Mouse (Mus musculus) MEL-GATA-1-ER (cell line): ENCODE data around the gene Tnf.
A peak's percentile ranks its signal among the peaks of the same experiment; 100 is the strongest.

ENCODE experiments used
- DNase-seq: peaks from one replicate; pipeline ENCODE4 v3.0.0-alpha.2; 2012; ENCODE audit warnings: low read depth; ENCODE audit errors: extremely low read depth

Gene Tnf

DNA sequence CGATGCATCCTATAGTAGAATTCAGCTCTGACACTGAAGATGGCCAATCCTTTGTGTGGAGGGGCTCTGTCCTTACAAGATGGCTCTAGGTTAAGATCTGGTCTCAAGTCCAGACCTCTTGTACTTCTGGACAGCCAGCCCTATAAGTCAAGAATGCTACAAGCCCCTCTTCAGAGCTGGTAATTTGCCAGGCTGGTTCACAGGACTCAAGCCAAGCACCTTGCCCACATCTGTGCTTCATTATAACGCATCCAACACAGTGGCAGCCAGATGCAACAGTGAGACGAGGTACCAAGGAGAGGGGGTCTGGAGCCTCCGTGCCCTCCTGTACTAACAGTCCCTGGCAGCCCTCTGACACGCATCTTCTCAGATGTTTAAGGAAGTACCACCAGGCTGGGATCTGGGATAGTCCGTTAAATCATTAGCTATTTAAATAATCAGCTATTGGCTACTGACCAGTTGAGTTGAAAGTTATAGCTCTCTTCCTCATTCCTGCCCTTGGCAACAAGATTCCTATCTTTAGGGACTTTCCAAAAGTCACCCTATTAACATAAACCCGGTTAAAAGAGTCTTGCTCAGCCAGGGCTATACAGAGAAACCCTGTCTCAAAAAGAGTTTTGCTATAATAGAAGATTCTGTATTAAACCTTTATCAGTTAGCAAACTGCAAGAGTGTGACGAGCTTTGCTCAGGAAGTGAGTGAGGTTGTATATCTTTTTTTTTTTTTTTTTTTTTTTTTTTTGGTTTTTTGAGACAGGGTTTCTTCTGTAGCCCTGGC, 27.4 kb downstream of the Tnf start:
- DNase-seq: no peak

DNA sequence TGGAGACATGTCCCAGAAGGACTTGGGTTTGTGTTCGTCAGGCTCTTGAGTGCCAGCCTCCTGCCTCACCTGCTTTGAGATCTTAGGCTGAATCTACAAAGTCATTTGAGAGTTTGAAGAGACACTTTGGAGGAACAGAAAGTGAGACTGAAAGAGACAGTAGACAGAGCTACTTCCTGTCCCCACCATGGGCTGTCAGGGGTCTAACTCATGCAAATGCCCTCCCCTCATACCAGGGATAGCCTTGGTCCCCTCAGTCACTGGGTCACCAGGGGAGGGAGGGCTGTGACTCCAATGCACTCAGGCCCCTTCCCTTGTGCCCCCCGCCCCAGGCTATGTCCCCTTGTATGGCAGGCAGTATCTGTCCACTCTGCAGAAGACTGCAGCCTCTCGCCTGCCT, 28.5 kb downstream of the Tnf start:
- DNase-seq: no peak

DNA sequence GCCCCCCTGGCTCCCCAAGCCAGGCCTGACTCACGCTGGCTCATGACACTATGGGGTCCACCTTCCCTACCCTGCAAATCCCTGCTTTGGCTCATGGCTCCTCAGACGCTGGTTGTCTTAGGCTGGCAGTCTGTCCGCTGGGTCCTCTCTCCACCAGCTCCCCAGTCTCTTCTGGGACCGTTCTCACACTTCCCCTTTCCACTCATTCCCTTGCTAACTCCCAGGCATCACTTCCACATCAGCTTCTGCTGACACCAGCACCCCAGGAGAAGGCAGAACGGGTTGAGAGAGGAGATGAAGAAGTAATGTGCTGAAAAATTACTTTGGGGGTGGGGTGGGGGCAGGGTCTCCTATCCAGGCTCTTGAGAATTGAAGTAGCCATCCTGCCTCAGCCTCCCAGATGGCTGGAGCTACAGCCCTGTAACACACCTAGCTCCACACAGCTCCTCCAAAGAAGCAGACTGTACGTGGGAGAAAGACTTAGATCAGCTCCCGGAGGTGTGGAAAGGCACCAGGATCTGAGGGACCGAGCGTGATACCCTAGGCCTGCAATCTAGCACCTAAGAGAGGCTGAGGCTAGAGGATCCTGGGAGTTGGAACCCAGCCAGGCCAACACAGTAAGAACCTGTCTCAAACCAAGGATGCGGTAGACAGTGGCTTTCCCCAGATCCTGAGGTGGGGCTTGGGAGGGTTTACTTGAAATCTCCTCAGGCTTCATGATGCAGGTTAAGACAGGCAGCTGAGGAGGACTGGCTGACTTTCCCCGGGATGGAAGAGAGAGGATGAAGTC, 29.2 kb downstream of the Tnf start:
- no peak for DNase-seq

DNA sequence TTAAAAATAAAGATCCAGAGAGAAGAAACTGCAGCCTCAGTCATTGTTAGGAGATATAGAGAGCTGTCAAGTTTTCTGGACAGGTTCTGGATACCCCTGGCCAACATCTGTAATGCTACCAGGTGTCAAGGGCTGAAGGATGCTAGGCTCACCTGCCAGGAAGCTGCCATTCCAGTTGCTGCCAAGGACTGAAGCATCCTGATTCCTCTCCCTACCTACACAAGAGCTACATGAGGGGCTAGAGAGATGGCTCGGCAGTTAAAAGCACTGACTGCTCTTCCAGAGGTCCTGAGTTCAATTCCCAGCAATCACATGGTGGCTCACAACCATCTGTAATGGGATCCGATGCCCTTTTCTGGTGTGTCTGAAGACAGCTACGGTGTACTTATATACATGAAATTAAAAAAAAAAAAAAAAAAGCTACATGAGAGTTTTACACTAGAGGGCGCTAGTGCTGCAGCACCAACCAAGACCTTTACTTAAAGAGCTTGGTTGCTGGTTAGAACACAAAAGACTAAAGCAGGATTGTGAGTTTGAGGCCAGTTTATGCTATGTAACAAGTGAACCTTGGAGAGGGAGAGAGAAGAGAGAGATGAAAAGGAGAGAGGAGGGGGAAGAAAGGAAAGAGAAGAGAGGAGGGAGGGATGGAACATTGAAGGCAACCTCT, 33.1 kb downstream of the Tnf start:
- peak; percentile 42 for DNase-seq

DNA sequence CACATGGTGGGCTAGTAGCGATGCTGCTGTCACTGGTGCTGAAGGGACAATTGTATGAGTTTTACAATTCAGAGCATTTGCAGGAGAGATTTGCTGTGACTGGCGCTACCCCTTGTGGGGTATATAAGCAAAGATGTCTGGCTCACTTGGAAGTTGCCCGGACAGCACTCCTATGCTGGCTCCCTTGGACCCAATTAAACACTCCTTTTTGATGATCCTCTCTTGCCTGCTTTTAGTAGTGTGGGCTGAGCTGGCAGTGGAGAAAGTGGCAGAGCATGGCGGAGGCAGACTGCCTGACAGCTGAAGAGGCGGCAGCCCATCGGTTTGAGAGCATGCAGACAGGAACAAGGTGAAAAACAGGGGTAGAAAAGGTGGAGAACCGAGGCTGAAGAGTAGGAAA, 34.0 kb downstream of the Tnf start:
- no peak for DNase-seq

DNA sequence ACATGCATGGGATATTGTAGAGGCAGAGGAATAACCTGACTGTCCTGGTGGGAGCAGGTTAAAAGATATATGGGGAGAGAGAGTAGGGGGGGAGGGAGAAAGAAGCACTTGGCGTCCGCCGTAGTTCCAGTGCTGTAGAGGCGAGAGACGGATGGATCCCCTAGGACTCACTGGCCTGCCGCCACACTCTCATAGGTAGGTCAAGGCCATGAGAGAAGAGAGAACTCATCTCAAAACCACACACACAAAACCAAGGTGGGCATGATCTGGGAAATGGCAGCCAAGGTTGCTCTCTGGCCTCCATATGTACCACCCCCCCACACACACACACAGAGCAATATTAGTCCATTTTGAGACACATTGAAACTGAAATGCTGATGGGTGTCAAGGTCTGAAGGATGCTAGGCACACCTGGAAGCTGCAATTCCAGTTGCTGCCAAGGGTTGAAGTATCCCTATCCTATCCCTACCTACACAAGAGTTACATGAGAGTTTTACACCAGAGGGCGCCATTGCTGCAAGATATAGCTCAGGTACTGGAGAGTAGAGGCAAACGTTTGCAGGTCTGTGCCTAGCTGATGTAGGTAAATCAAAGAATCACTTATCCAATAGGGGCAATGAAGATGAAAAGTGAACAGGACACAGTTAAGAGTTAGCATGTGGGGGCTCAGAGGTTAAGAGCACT, 35.3 kb downstream of the Tnf start:
- peak; percentile 47 for DNase-seq

DNA sequence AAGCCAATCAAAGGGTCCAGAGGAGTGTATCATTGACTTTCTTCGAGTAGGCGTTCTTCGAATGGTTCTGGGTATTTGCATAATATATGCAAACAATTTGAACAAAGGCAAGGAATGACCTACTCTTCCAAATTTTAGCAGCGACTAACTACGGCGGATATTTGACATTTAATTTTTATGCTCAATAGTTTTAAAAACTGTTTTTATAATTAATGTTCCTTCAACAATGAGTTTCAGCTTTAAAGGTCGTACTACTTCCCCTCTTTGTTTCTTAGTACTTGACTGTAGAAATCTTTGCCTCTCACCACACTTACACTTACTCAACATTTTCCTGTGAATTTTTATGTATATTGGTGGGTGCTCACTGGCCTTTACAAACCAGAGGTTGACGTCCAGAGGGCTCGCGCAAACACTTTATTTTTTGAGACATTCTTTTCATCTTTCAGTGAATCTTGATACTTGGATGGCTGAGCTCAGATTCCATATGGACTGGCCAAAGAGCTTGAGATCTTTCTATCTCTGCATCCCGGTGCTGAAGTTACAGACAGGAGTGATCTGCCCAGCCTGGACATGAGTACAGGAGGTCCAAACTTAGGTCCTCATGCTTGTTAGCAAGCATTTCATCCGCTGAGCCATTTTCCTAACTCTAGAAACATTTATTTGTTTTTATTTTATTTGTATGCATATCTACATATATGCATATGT, 36.2 kb downstream of the Tnf start:
- DNase-seq: no peak

DNA sequence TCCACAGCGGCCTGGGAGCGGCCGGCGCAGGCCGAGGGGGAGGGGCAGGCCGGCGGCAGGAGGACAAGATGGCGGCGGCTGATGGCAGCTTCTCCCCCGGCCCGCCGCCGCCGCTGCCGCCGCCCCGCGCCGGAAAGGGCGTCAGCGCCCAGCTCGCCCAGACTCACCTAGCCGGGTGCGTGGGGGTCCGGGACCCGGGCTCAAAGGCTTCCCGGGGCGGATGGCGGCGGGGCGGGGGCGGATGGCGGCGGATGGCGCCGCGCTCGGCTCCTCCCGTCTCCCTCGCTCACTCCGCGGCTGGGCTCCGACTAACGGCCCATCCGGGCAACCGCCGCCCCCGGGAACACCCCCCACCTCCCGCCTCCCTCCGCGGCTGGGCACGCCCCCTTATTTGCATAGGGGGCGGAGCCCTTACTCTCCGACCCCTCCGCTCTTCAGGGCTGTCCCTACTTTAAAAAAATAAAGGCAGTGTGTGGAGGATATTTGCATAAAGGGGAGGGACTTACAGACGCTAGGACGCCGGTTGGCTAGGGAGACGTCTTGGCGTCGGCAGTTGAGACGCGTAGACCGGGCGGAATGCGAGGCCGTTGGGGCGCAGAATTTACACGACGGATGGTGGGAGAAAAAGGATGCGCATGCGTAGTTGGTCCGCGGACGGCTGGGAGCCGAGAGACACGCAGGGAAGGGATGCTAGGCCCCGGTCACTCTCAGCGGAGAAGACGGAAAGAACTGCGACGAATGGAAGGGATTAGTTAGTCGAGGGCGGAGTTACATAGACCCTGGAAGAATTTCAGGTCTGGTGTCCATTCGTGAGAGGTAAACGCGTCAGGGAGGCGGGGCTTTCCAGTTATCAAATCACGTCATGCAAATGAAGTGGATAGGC, 37.0 kb downstream of the Tnf start, which contains the start of gene Prrc2a:
TSS of gene Prrc2a (minus strand) at position 330 of the 883 bp plus-strand sequence.
- DNase-seq: peak; percentile 90

DNA sequence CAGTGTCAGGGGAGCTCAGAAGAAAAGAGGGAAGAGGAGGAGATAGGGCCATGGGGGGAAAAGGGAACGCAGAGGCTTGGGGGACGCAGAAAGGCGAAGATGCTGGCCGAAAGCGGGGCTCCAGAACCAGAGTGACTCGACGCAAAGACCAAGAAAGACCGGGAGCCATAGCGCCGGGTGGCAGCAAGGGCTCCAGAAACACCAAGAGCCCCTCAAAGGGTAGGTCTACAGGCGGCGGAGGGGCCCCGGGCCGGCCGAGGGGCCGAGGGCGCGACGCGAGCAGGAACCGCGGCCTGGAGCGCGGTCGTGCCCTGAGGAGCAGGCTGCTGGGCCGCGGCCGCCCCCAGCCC, 37.6 kb downstream of the Tnf start:
- no peak for DNase-seq

DNA sequence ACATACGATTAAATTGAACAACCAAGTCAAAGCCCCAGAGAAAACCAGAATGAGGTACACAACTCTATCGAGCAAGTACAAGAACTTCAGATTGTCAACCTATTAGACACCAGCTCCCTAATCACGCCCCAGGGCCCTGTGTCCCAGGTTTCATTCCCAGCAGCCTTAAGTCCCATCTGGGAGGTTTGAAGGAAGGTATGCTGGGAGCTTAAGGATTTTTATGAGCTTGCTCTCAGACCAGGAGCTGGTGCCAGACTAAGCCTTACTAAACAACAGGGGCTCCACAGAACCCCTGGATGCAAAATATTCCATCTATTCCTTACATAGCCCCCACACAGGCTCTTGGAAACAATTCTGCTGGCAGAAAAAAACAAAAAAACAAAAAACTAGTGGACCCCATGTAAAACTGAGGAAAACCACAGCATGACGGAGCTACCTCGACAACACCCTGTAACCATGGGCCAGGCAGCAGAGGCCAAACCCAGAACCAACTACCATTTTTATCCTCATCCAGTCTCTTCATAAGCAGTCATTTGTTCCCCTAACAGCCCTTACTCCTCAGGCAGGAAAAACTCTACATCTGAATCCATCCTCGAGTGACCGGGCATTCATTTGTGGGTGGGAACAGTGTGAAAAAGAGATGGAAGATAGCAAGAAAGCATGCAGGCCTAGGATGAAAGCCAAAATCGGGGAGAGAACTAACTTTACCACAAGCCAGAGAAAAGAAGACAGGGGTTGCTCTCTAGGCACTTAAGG, 38.3 kb downstream of the Tnf start:
- DNase-seq: no peak

DNA sequence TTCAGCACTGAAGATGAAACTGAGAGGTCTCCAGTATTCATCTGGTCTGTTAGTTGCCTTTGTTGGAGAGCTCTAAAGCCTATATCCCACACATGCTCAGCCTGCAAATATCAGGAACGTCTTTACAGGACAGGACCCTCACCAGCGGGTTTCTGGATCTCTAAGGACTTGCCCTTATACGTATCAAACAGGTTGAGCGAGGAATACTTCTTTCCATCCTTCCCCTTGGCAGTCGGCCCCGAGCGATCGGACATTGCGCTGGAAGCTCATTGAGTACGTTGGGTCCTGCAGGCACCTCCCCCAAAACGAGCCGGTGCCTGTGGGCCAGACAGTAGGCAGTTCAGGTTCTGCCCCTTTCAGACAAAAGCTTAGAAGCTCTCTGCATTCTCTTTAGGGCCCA, 39.1 kb downstream of the Tnf start:
- no peak for DNase-seq

DNA sequence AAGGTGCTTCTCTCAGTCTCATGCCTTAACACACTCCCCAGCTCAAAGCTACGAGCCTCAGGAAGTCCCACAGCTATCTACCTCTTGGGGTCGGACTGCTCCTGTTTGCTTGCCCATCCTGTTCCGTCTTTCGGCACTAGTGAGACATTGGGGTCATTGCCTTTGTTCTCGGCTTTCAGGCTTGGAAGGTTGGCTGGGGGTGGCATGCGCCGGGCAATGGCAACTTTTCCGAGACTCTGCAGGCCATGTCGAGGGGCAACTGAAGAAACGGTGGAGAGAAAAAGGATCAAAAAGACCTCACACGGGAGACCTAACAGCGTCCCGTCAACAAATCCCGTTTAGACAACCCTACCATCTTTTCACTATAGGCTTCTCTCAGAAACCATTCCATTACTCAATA, 39.7 kb downstream of the Tnf start:
- DNase-seq: no peak

DNA sequence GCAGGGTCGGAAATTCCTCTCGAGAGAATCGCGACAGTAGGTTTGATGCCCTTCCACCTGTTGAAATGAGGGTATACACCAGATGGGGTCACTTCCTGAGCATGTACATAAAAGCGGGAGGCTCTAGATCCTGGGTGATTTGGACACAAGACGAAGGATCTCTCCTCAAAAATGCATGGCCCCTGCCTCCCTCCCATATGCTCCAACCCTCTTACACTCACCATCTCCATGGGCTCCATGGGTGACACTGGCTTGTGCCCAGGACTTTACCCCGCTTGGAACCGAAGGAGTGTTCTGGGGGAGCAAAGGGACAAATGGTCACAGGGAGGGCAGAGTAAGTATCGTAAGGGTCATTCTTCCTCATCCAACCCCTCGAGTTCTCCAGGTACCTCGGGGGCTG, 40.4 kb downstream of the Tnf start:
- no peak for DNase-seq

DNA sequence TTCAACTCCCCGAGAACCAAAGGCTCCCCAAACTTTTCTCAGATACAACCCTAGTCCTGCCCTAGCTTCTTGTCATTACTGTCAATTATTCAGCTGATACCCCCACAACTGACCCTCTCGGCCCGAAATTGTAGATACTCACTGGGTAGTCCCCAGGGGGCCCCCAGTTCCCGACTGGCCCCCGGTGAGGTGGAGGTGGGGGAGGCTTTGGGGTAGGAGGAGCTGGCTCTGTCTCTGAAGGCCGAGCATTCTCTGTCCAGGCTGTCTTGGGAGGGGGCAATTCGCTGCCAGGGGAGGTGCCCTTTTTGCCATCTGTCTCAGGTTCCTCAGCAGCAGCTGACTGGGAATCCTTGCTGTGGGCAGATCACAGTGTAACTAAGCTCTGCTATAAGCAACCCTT, 42.2 kb downstream of the Tnf start:
- no peak for DNase-seq

DNA sequence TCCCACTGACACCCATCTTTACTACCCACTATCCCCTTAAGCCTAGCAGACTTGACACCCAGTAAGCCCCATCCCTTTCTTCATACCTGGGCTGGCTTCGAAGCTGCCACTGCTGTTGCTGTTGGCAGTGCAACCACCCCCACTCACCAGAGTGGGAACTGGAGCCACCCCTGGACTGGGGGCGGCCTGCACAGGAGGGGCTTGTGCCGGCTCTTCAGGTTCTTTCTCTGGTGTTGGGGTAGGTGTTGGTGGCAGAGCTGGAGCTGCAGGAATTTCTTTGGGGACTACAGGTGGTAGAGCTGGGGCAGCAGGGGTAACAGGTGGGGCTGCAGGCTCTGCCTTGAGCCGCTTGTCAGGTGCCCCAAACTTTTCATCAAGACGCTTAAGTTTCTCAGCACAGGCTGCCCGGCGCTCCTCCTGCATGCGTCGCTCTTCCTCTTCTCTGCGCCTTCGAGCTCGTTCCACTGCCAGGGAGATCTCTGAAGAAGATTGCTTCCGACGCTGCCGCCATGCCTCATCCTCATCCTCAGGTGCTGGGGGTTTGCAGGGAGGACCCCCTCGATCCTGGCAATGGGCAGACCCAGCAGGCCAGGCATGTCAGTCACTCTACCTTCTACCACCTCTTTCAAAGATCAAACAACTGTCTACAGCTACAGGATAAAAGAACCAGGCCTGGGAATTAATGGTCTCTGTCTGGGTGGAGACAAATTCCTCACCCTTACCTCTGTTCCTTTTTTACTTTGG, 42.8 kb downstream of the Tnf start:
- DNase-seq: no peak

DNA sequence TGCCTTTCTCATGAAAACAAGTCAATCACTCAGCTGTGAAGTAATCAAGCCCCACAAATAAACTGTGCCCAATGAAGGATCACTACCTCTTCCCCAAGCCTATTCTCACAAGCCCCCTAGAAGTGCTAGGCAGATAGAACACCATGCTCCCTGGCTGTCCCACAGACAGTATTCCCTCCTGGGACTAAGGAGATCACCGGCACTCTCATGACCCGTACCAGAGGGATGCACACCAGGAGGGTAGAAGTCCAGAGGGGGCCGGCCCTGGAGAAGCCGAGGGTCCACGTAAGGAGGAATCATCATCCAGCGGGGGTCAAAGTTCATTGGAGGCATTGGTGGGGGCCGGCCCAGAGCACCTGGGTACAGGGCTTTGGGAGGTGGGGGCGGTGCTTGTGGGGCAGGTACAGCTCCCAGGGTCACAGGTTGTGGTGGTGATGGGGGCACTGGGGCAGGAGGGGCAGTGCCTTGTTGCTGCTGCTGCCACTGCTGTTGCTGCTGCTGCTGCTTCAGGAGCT, 44.1 kb downstream of the Tnf start:
- no peak for DNase-seq

DNA sequence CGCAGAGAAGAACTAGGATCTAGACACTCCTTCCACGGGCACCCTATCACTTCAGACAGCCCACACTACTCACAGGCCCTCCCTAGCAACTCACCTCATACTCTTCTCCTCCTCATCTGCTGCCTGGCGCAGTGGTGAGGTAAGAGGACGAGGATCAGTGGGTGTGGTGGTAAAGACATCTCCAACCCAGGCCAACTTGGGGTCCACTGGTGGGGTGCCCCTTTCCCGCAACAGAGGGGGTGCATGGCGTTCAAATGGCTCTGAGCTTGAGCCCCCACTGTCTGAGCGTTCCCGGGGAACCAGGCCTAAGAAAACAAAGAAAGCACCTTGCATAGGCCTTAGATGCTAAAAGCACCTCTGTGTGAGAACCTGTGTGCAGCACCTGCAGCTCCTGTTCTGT, 44.6 kb downstream of the Tnf start:
- no peak for DNase-seq

DNA sequence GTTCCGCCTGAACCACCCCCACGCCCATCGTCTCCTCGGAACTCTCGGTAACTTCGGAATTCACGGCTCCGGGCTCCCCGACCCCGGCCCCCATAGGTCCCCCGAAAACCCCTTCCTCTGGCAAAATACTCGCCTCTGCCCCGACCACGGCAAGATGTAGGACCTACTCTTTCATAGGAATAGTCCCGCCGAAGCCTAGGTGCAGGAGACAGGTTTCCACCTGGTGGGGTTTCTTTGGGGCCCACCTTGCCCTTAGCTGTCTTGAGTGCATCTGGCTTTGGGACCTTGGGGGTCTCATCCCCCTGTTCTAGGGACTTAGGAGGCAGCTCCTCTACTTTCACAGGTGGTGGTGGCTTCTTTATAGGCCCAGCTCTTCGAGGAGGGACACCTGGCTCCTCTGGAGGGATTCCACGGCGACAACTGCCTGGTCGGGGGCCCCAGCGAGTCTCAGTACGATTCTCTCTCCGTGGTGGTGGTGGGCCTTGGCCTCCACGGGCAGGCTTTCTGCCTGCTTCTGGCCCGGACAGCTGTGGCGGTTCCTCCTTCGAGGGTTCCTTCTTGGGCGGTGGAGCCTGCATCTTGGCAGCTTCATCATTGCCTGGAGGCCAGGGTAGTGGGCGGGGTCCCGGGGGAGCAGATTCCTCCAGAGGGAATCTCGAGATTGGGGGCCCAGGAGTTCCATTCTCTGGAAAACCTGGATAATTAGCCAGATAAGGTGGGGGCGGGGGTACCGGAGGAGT, 45.2 kb downstream of the Tnf start:
- no peak for DNase-seq
